Mouse (Mus musculus): ENCODE results near the gene Fam57b.

GRCm38 (mm10) chr7:126801057-126801422, 3.6 kb downstream of the Fam57b start:
- TF ChIP-seq CTCF (IDR thresholded peaks at IDR 0.05; ENCODE audit: insufficient read depth, low read length) (no peak), POLR2A (IDR thresholded peaks at IDR 0.05; ENCODE audit: borderline replicate concordance, extremely low read depth, low read depth, low read length) (no peak)
